Mouse (Mus musculus) adrenal gland, postnatal 4 days (tissue): Measurements from ENCODE around the gene Zfp977. TPM values are rescaled to one million over a fixed set of nuclear protein-coding genes. Genes with fewer than 3 reads are reported as not detected.
"Not testable (repeated sequence)": the region's sequence is repeated elsewhere in the genome, so short reads cannot be mapped to it uniquely, and the experiment has no call there.

ENCODE experiments used
- DNase-seq, 2 experiments: peaks; one replicate each; pipeline ENCODE4 v3.0.0; 2021 to 2022; ENCODE audit warnings: low spot score in 2 of 2, mixed read lengths in 2 of 2
- long read RNA-seq, 2 experiments: library from polyadenylated mRNA; stranded (forward); transcript quantifications; one replicate each; pipeline ENCODE4 v2.0.0; 2021
- microRNA-seq: library from miRNA; unstranded; fragments of <30 nt; microRNA quantifications from one replicate; pipeline ENCODE4 v1.2.0, GENCODE M21; 2021
- total RNA-seq, 2 experiments: library from RNA; stranded (reverse); gene quantifications; 2 replicates each; pipeline ENCODE4 v1.2.3; 2021

Zfp977 gene
- total RNA-seq = 1 to 10 TPM; 1.2 to 2.8 TPM
- long read RNA-seq, experiment 1 = 0 reads
- long read RNA-seq, experiment 2 = 0 reads

- DNase-seq = not testable (repeated sequence)
Measured at GRCm38 (mm10) chr7:42592413-42592812, at the start of gene Zfp977. Gene Zfp977, minus strand, starts transcription at chr7:42592547.

- not testable (repeated sequence) for DNase-seq
Measured at GRCm38 (mm10) chr7:42631031-42631430, 38.7 kb upstream of the Zfp977 start.

GRCm38 (mm10) chr7:42595666-42596065, 3.3 kb upstream of the Zfp977 start:
- DNase-seq = not testable (repeated sequence)

- DNase-seq = not testable (repeated sequence)
Measured at GRCm38 (mm10) chr7:42591311-42591710, 1.0 kb downstream of the Zfp977 start.

- no peak for DNase-seq
Measured at GRCm38 (mm10) chr7:42578488-42578887, 13.9 kb downstream of the Zfp977 start, which contains the start of gene Gm21028. Gene Gm21028, minus strand, starts transcription at chr7:42578588.

- no peak for DNase-seq
Measured at GRCm38 (mm10) chr7:42551766-42552165, 40.6 kb downstream of the Zfp977 start.

Small RNA genes within 50 kb of the gene (microRNA-seq; reads per million reads assigned to microRNA genes)
- not detected for gene Gm24938

Other genes starting within 250 kb of the Zfp977 start
- gene 4933421I07Rik, start 144.4 kb downstream of the Zfp977 start, total RNA-seq = not detected
- 10 to 100 TPM; 26.7 to 27.1 TPM for gene Zfp141, start 86.8 kb downstream of the Zfp977 start, total RNA-seq
- not detected for gene Gm21028, start 14.0 kb downstream of the Zfp977 start, total RNA-seq
- 1 to 10 TPM; 5.5 to 5.8 TPM for gene Zfp976, start 50.0 kb upstream of the Zfp977 start, total RNA-seq
- 1 to 10 TPM; 7.2 to 8.8 TPM for gene Zfp975, start 100.2 kb upstream of the Zfp977 start, total RNA-seq
- under 1 TPM; 0.11 to 0.48 TPM for gene Gm17067, start 134.5 kb upstream of the Zfp977 start, total RNA-seq
- gene Vmn2r62, start 201.0 kb upstream of the Zfp977 start, total RNA-seq = not detected